Mouse (Mus musculus) liver, embryonic 13.5 days (tissue): Measurements from ENCODE around the gene Spty2d1. TPM values are rescaled to one million over a fixed set of nuclear protein-coding genes. Genes with fewer than 3 reads are reported as not detected.
A peak's percentile ranks its signal among the peaks of the same experiment; 100 is the strongest.
"Not testable (repeated sequence)": the region's sequence is repeated elsewhere in the genome, so short reads cannot be mapped to it uniquely, and the experiment has no call there.

Experiments used
- ATAC-seq: fragments of 200-750 bp; cut with Nextera tagmentation; 2 replicates; pipeline ENCODE4 v1.8.0; 2017; ENCODE audit warnings: low read depth, mild to moderate bottlenecking, moderate number of reproducible peaks, moderate library complexity
- DNase-seq: peaks from one replicate; pipeline ENCODE4 v3.0.0; 2022
- H3K27ac ChIP-seq: fragments of 300-500 bp; sonication (generic); 2 replicates; pipeline ENCODE4 v1.5.1; 2015; ENCODE audit warnings: moderate library complexity, mild to moderate bottlenecking, inconsistent platforms
- H3K27me3 ChIP-seq: fragments of 300-500 bp; sonication (generic); 2 replicates; pipeline ENCODE4 v1.6.1; 2015; ENCODE audit warnings: mild to moderate bottlenecking, inconsistent platforms
- H3K36me3 ChIP-seq: fragments of 300-500 bp; sonication (generic); 2 replicates; pipeline ENCODE4 v1.6.1; 2015; ENCODE audit warnings: mild to moderate bottlenecking, inconsistent platforms
- H3K4me1 ChIP-seq: fragments of 300-500 bp; sonication (generic); replicated peaks from 2 replicates; pipeline ENCODE4 v1.6.1; 2015; ENCODE audit warnings: inconsistent platforms
- H3K4me2 ChIP-seq: fragments of 300-500 bp; sonication (generic); 2 replicates; pipeline ENCODE4 v1.6.1; 2015; ENCODE audit warnings: inconsistent platforms, mild to moderate bottlenecking, moderate library complexity
- H3K4me3 ChIP-seq: fragments of 300-500 bp; sonication (generic); replicated peaks from 2 replicates; pipeline ENCODE4 v1.5.1; 2015; ENCODE audit warnings: mild to moderate bottlenecking, inconsistent platforms
- H3K9ac ChIP-seq: fragments of 300-500 bp; sonication (generic); 2 replicates; pipeline ENCODE4 v1.6.1; 2015; ENCODE audit warnings: mild to moderate bottlenecking, inconsistent platforms
- H3K9me3 ChIP-seq: fragments of 300-500 bp; sonication (generic); replicated peaks from 2 replicates; pipeline ENCODE4 v1.6.1; 2016; ENCODE audit warnings: inconsistent platforms
- WGBS: fragments of 180-500 bp; shearing (Covaris S2); methylation state at CpG from one replicate; pipeline ENCODE4 v1.1.7; 2015; ENCODE audit not compliant: insufficient replicate concordance; 5-methylcytosine and 5-hydroxymethylcytosine counted together
- polyA plus RNA-seq: library from polyadenylated mRNA; unstranded; fragments of >200 nt; fragmentation: Nextera tagmentation; extraction: Ambion mirVana; gene quantifications from 2 replicates; pipeline ENCODE4 v1.2.1, GENCODE M21; 2015

Gene Spty2d1
- polyA plus RNA-seq, 1 experiment from 2014 or later, result 10.6 TPM

DNA sequence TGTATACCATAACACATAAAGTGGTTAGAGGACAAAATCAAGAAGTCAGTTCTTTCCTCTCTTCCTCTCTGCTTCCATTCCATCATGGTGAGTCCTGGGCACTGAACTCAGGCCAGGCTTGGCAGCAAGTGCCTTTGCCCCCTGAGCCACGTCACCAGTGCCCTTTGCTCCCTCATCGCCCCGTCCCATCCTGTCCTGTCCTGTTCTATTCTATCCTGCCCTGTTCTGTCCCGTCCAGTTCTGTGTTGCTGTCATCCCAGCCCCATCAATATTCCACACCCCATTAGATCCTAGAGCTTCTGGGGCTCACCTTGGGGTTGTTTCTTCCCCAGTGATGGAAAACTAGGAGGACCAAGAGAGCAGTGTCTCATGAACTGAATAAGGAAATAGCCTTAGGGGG, 33.9 kb upstream of the Spty2d1 start:
- DNase-seq (no peak), ATAC-seq (peak; percentile 57)
- Histone ChIP-seq H3K27me3 (no peaks in the 10 kb centered on the region), H3K36me3 (no peaks in the 10 kb centered on the region), H3K4me3 (no peak overlapping the region), H3K9ac (no peak overlapping the region), H3K27ac (peak overlapping the region; percentile 64), H3K4me1 (peaks cover 23% of the 10 kb centered on the region), H3K4me2 (no peak overlapping the region), H3K9me3 (no peaks in the 10 kb centered on the region)
- WGBS, result 66% methylated on average over 4 of the region's 4 CpGs

DNA sequence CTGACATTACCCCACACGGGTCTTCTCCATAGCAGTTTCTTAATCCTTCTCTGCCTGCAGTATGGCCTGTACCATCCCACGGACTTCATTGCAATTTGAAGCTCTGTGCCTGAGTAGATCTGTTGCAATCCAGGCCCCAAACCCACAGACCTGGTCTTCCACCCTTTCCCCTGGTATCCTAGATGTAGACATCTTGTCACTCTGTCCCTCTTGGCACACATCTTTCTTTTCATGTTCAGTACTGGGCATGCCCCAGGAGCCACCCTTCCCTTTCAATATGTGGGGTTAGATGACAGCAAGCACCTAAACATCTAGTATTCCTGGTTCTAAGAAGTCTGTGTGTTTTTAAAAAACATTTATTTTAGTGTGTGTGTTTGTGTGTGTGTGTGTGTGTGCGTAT, 33.5 kb upstream of the Spty2d1 start:
- ATAC-seq (no peak), DNase-seq (no peak)
- H3K27me3 ChIP-seq, result no peaks in the 10 kb centered on the region
- H3K9me3 ChIP-seq, result no peaks in the 10 kb centered on the region
- H3K4me1 ChIP-seq, result peaks cover 23% of the 10 kb centered on the region
- H3K36me3 ChIP-seq, result no peaks in the 10 kb centered on the region
- H3K4me3 ChIP-seq, result no peak overlapping the region
- H3K9ac ChIP-seq, result no peak overlapping the region
- no peak overlapping the region for H3K27ac ChIP-seq
- no peak overlapping the region for H3K4me2 ChIP-seq
- WGBS, result 63% methylated on average over 3 of the region's 3 CpGs

GRCm38 (mm10) chr7:47035426-47035825, 27.2 kb upstream of the Spty2d1 start:
- Histone ChIP-seq H3K4me2 (no peak overlapping the region), H3K9me3 (no peaks in the 10 kb centered on the region), H3K36me3 (no peaks in the 10 kb centered on the region), H3K4me1 (no peaks in the 10 kb centered on the region), H3K27me3 (no peaks in the 10 kb centered on the region), H3K4me3 (no peak overlapping the region), H3K9ac (no peak overlapping the region), H3K27ac (no peak overlapping the region)
- ATAC-seq (no peak), DNase-seq (no peak)
- WGBS, result 61% methylated on average over 8 of the region's 8 CpGs

GRCm38 (mm10) chr7:47034785-47035384, 26.7 kb upstream of the Spty2d1 start:
- 63% methylated on average over 4 of the region's 4 CpGs for WGBS
- H3K4me2 ChIP-seq, result no peak overlapping the region
- H3K4me3 ChIP-seq, result no peak overlapping the region
- DNase-seq, result no peak
- no peaks in the 10 kb centered on the region for H3K27me3 ChIP-seq
- ATAC-seq, result no peak
- H3K9me3 ChIP-seq, result no peaks in the 10 kb centered on the region
- no peak overlapping the region for H3K27ac ChIP-seq
- H3K9ac ChIP-seq, result no peak overlapping the region
- no peaks in the 10 kb centered on the region for H3K36me3 ChIP-seq
- H3K4me1 ChIP-seq, result no peaks in the 10 kb centered on the region

DNA sequence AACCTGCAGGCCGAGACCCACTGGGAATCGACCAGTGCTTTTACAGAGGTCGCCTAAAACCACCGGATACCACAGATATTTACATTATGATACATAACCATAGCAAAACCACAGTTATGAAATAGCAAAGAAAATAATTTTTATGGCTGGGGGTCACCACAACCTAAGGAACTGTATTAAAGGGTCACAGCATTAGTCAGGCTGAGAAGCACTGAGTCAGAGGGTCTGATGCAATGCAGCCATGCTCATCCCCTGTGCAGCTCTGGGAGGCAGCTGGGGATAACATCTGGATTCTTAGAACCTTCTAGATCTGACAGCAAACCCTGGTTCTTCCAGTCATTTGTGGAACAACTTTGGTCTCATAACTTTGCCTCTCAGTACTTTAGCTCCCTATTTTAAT, 23.2 kb upstream of the Spty2d1 start:
- H3K4me2 ChIP-seq, result no peak overlapping the region
- H3K27ac ChIP-seq, result no peak overlapping the region
- no peak overlapping the region for H3K9ac ChIP-seq
- no peak overlapping the region for H3K4me3 ChIP-seq
- no peaks in the 10 kb centered on the region for H3K9me3 ChIP-seq
- DNase-seq (no peak), ATAC-seq (no peak)
- 57% methylated on average over 4 of the region's 4 CpGs for WGBS
- no peaks in the 10 kb centered on the region for H3K36me3 ChIP-seq
- H3K4me1 ChIP-seq, result no peaks in the 10 kb centered on the region
- H3K27me3 ChIP-seq, result no peaks in the 10 kb centered on the region

- Histone ChIP-seq H3K27me3 (no peaks in the 10 kb centered on the region), H3K27ac (no peak overlapping the region), H3K4me3 (no peak overlapping the region), H3K36me3 (no peaks in the 10 kb centered on the region), H3K9ac (no peak overlapping the region), H3K4me1 (no peaks in the 10 kb centered on the region), H3K4me2 (no peak overlapping the region), H3K9me3 (no peaks in the 10 kb centered on the region)
- WGBS, result 76% methylated on average over 9 of the region's 9 CpGs
- no peak for DNase-seq
- ATAC-seq, result no peak
These were observed 22.4 kb upstream of the Spty2d1 start for GRCm38 (mm10) chr7:47030517-47031193.

DNA sequence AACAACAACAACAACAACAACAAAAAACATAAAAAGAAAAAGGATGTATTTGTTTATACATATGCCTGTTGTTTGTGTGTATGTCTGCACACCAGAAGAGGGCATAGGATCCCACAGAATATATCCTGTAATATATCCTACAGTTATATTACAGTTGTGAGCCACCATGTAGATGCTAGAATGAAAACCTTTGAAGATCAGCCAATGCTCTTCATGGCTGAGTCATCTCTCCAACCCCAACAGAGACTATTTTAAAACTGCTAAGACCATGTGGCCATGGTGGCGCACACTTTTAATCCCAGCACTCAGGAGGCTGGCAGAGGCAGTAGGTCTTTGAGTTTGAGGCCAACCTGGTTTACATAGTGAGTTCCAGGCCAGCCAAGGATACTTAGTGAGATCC, 19.3 kb upstream of the Spty2d1 start:
- Histone ChIP-seq H3K27ac (no peak overlapping the region), H3K4me1 (no peaks in the 10 kb centered on the region), H3K4me3 (no peak overlapping the region), H3K9ac (no peak overlapping the region), H3K36me3 (no peaks in the 10 kb centered on the region), H3K9me3 (no peaks in the 10 kb centered on the region), H3K27me3 (peaks cover 7% of the 10 kb centered on the region; the same call in 1 of the 2 replicates), H3K4me2 (no peak overlapping the region)
- DNase-seq, result no peak
- ATAC-seq, result no peak
- 68% methylated on average over 1 of the region's 1 CpGs for WGBS

- H3K27me3 ChIP-seq, H3K4me1 ChIP-seq, ATAC-seq, H3K36me3 ChIP-seq, H3K4me2 ChIP-seq, H3K27ac ChIP-seq, H3K9ac ChIP-seq, DNase-seq, H3K4me3 ChIP-seq, H3K9me3 ChIP-seq: not testable (repeated sequence)
- WGBS, result 65% methylated on average over 3 of the region's 3 CpGs
These were observed 18.7 kb upstream of the Spty2d1 start for GRCm38 (mm10) chr7:47026899-47027298.

GRCm38 (mm10) chr7:47025429-47025828, 17.2 kb upstream of the Spty2d1 start:
- Histone ChIP-seq H3K4me1 (peaks cover 5% of the 10 kb centered on the region; the same call in 1 of the 2 replicates), H3K9ac (no peak overlapping the region), H3K9me3 (no peaks in the 10 kb centered on the region), H3K27ac (no peak overlapping the region), H3K27me3 (peaks cover 10% of the 10 kb centered on the region; the same call in 1 of the 2 replicates), H3K4me3 (no peak overlapping the region), H3K4me2 (no peak overlapping the region), H3K36me3 (no peaks in the 10 kb centered on the region)
- DNase-seq (no peak), ATAC-seq (no peak)
- WGBS, result 66% methylated on average over 9 of the region's 9 CpGs

DNA sequence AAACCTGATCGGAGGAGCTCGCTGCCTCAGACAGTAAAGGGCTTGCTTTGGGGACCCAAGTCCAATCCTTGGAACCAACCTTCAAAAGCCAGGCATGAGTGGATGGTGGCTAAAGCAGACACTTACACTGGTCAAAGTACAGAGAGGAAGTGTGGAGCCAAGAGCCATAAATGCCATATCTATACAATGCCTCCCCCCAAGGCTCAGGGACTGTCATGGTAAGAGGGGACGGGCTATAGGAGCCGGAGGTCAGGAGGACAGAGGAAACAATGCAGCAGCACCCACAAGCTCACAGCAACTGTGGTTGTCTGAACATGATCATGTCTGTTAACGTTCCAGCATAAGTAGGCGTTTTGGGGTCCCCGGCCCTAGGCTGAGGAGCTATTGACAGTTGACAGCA, 16.2 kb upstream of the Spty2d1 start:
- DNase-seq (no peak), ATAC-seq (no peak)
- Histone ChIP-seq H3K9ac (no peak overlapping the region), H3K27ac (no peak overlapping the region), H3K27me3 (peaks cover 12% of the 10 kb centered on the region; the same call in 1 of the 2 replicates), H3K4me2 (no peak overlapping the region), H3K4me3 (no peak overlapping the region), H3K4me1 (peaks cover 5% of the 10 kb centered on the region; the same call in 1 of the 2 replicates), H3K36me3 (no peaks in the 10 kb centered on the region), H3K9me3 (no peaks in the 10 kb centered on the region)
- 82% methylated on average over 7 of the region's 7 CpGs for WGBS

- ATAC-seq (no peak), DNase-seq (peak; percentile 57)
- WGBS, result 4% methylated on average over 6 of the region's 6 CpGs
- no peaks in the 10 kb centered on the region for H3K36me3 ChIP-seq
- H3K4me3 ChIP-seq, result no peak overlapping the region
- peaks cover 12% of the 10 kb centered on the region; the same call in 1 of the 2 replicates for H3K27me3 ChIP-seq
- H3K27ac ChIP-seq, result no peak overlapping the region
- peaks cover 5% of the 10 kb centered on the region; the same call in 1 of the 2 replicates for H3K4me1 ChIP-seq
- H3K4me2 ChIP-seq, result no peak overlapping the region
- H3K9me3 ChIP-seq, result no peaks in the 10 kb centered on the region
- H3K9ac ChIP-seq, result no peak overlapping the region
These were observed 15.3 kb upstream of the Spty2d1 start for GRCm38 (mm10) chr7:47023530-47023929.

- 39% methylated on average over 8 of the region's 8 CpGs for WGBS
- no peaks in the 10 kb centered on the region for H3K36me3 ChIP-seq
- peaks cover 12% of the 10 kb centered on the region; the same call in 1 of the 2 replicates for H3K27me3 ChIP-seq
- H3K9me3 ChIP-seq, result no peaks in the 10 kb centered on the region
- H3K9ac ChIP-seq, result no peak overlapping the region
- H3K4me1 ChIP-seq, result peaks cover 5% of the 10 kb centered on the region; the same call in 1 of the 2 replicates
- no peak overlapping the region for H3K4me3 ChIP-seq
- H3K4me2 ChIP-seq, result no peak overlapping the region
- H3K27ac ChIP-seq, result no peak overlapping the region
- ATAC-seq (no peak), DNase-seq (no peak)
These were observed 14.3 kb upstream of the Spty2d1 start for GRCm38 (mm10) chr7:47022482-47022881.
